Comparison of ENCODE assay signal across 8 mouse cellular contexts in the genomic region with DNA sequence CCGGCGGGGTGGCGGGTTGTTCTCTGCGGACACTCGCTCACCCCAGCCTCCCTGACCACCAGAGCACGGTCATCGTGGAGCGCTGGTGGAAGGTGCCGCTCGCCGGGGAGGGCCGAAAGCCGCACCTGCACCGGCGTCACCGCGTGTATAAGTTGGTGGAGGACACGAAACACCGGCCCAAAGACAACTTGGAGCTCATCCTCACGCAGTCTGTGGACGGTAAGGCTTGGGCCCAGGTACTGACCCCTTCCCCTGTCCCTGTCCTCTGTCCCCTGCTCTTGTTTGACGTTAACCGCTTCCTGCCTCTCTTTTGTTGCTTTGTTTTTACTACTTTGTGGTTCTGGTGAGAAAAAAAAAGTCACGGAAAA. TPM values are rescaled to one million over a fixed set of nuclear protein-coding genes. Genes with fewer than 3 reads are reported as not detected.
DNase-seq lines count a peak whose midpoint lies in the region; ATAC-seq and TF ChIP-seq lines count a peak whose summit lies in the region.

A gene (minus strand): TSS at position 319 of the 368 bp plus-strand sequence.

- H3K79me2 ChIP-seq in heart, adult 2 months (replicated peaks; ENCODE audit: control insufficient read depth, insufficient read depth, low read length): 0 out of 2 replicates have a peak, but pooled peaks cover 1% of the 10 kb centered on the region
- peaks cover 25% of the 10 kb centered on the region for H3K79me2 ChIP-seq in C2C12 (ENCODE audit: control insufficient read depth, insufficient read depth)

- 0 out of 2 replicates have a peak, but pooled peaks cover 3% of the 10 kb centered on the region for H3K27me3 ChIP-seq in heart, adult 2 months (ENCODE audit: control insufficient read depth, insufficient read depth, low read length)
- no peaks in the 10 kb centered on the region for H3K27me3 ChIP-seq in C2C12 (ENCODE audit: control insufficient read depth, insufficient read depth, insufficient read length)
- peaks cover 6% of the 10 kb centered on the region; the same call in 1 of the 2 replicates for H3K27me3 ChIP-seq in forebrain, embryonic 10.5 days (ENCODE audit: poor library complexity, severe bottlenecking)
- H3K27me3 ChIP-seq in liver, embryonic 11.5 days (replicated peaks; ENCODE audit: control insufficient read depth, insufficient read depth, low read length): no peaks in the 10 kb centered on the region
- H3K27me3 ChIP-seq in stomach, postnatal 0 days (ENCODE audit: control insufficient read depth, insufficient read depth, low read length): no peaks in the 10 kb centered on the region

- H3K4me2 ChIP-seq in liver, embryonic 11.5 days: peak within 1 kb of the TSS; percentile 85
- peak within 1 kb of the TSS; percentile 92 for H3K4me2 ChIP-seq in stomach, postnatal 0 days (replicated peaks; ENCODE audit: low read depth)

- no peak for TF ChIP-seq CTCF in heart, adult 2 months (IDR thresholded peaks at IDR 0.05)
- no peak for TF ChIP-seq CTCF in C2C12 (IDR thresholded peaks at IDR 0.05; ENCODE audit: control insufficient read depth, insufficient read depth, insufficient read length)
- TF ChIP-seq CTCF in stomach, postnatal 0 days (IDR thresholded peaks at IDR 0.05; ENCODE audit: low read depth): no peak

- peak within 1 kb of the TSS; percentile 99 for H3K9ac ChIP-seq in heart, adult 2 months (ENCODE audit: low read depth, low read length)
- H3K9ac ChIP-seq in liver, embryonic 11.5 days (ENCODE audit: low read depth, low read length): peak within 1 kb of the TSS; percentile 96
- H3K9ac ChIP-seq in stomach, postnatal 0 days (ENCODE audit: low read length): peak within 1 kb of the TSS; percentile 98

- H3K79me3 ChIP-seq in C2C12 (ENCODE audit: low read depth): peaks cover 15% of the 10 kb centered on the region

- TF ChIP-seq POLR2A in heart, adult 2 months (IDR thresholded peaks at IDR 0.05; ENCODE audit: insufficient read depth, low read depth, low read length): no peak

- intact Hi-C loops in heart, adult 2 months (cut with DNase I): loop anchor here (2.0 to 10.0 kb wide), 2 partner anchors 71 to 129 kb away; a partner anchor contains a TSS

- peaks cover 1% of the 10 kb centered on the region for H3K4me1 ChIP-seq in heart, adult 2 months (ENCODE audit: control insufficient read depth, insufficient read depth, low read length)
- H3K4me1 ChIP-seq in forebrain, embryonic 10.5 days: peaks cover 13% of the 10 kb centered on the region
- H3K4me1 ChIP-seq in liver, embryonic 11.5 days (replicated peaks; ENCODE audit: control insufficient read depth, insufficient read depth, low read length): peaks cover 3% of the 10 kb centered on the region
- H3K4me1 ChIP-seq in stomach, postnatal 0 days (replicated peaks; ENCODE audit: control insufficient read depth, insufficient read depth): no peaks in the 10 kb centered on the region

- no peak for TF ChIP-seq EP300 in heart, adult 2 months (IDR thresholded peaks at IDR 0.05; ENCODE audit: insufficient read depth, low read depth, low read length)
- no peak for TF ChIP-seq EP300 in stomach, postnatal 0 days (optimal IDR thresholded peaks at IDR 0.05)

- peak within 1 kb of the TSS; percentile 94 for H3K4me3 ChIP-seq in heart, adult 2 months
- peak within 1 kb of the TSS; percentile 91 for H3K4me3 ChIP-seq in C2C12 (ENCODE audit: insufficient read depth, poor library complexity, severe bottlenecking)
- peak within 1 kb of the TSS; percentile 94 for H3K4me3 ChIP-seq in forebrain, embryonic 10.5 days
- peak within 1 kb of the TSS; percentile 96 for H3K4me3 ChIP-seq in liver, embryonic 11.5 days (ENCODE audit: low read depth, low read length)
- H3K4me3 ChIP-seq in stomach, postnatal 0 days (ENCODE audit: low read depth, low read length): peak within 1 kb of the TSS; percentile 97

- peaks cover 2% of the 10 kb centered on the region; the same call in 1 of the 2 replicates for H3K36me3 ChIP-seq in heart, adult 2 months (ENCODE audit: control insufficient read depth, insufficient read depth, low read length)
- H3K36me3 ChIP-seq in C2C12 (ENCODE audit: control insufficient read depth, insufficient read depth): peaks cover 38% of the 10 kb centered on the region
- H3K36me3 ChIP-seq in forebrain, embryonic 10.5 days (replicated peaks): peaks cover 42% of the 10 kb centered on the region
- H3K36me3 ChIP-seq in liver, embryonic 11.5 days (ENCODE audit: control insufficient read depth, insufficient read depth, low read length): peaks cover 24% of the 10 kb centered on the region
- peaks cover 22% of the 10 kb centered on the region for H3K36me3 ChIP-seq in stomach, postnatal 0 days (ENCODE audit: control insufficient read depth, insufficient read depth, low read length)

- ATAC-seq in liver, embryonic 11.5 days (replicated peaks; ENCODE audit: low FRiP score): peak; percentile 51
- ATAC-seq in stomach, postnatal 0 days (ENCODE audit: low FRiP score, low TSS enrichment): peak; percentile 72; the same call in 1 of the 2 replicates

- WGBS in heart, adult 2 months: under 1% methylated on average over 24 of the region's 24 CpGs
- 2% methylated on average over 24 of the region's 24 CpGs for WGBS in forebrain, embryonic 10.5 days
- WGBS in liver, embryonic 11.5 days: under 1% methylated on average over 24 of the region's 24 CpGs
- 0% methylated on average over 24 of the region's 24 CpGs for WGBS in stomach, postnatal 0 days

- H3K27ac ChIP-seq in heart, adult 2 months: peak within 1 kb of the TSS; percentile 85
- H3K27ac ChIP-seq in forebrain, embryonic 10.5 days: peak within 1 kb of the TSS; percentile 92
- peak within 1 kb of the TSS; percentile 71 for H3K27ac ChIP-seq in liver, embryonic 11.5 days (ENCODE audit: low read depth, low read length)
- peak within 1 kb of the TSS; percentile 80 for H3K27ac ChIP-seq in stomach, postnatal 0 days (replicated peaks)

- H3K9me3 ChIP-seq in forebrain, embryonic 10.5 days: no peaks in the 10 kb centered on the region
- no peaks in the 10 kb centered on the region for H3K9me3 ChIP-seq in liver, embryonic 11.5 days (ENCODE audit: control insufficient read depth, low read length)
- H3K9me3 ChIP-seq in stomach, postnatal 0 days (ENCODE audit: control insufficient read depth, low read length): no peaks in the 10 kb centered on the region

- no peak for DNase-seq in heart, adult 2 months
- no peak for DNase-seq in heart, adult 8-10 months (ENCODE audit: low spot score)
- DNase-seq in forebrain, embryonic 10.5 days (ENCODE audit: extremely low spot score, low spot score): no peak
- no peak for DNase-seq in liver, embryonic 11.5 days (ENCODE audit: low spot score)
- DNase-seq in stomach, postnatal 0 days (ENCODE audit: low spot score): no peak
- DNase-seq in retina, postnatal 1 day: no peak
- DNase-seq in c-Kit-positive CD71-positive TER-119-positive erythroid progenitor cells, embryonic 14.5 days (ENCODE audit: low spot score): no peak

- H3ac ChIP-seq in C2C12 (ENCODE audit: control insufficient read depth, insufficient read length, low read depth): peak within 1 kb of the TSS; percentile 83

TF ChIP-seq in C2C12, 6 proteins besides CTCF, POLR2A, EP300 and RAD21:
- TF ChIP-seq MYOD1 (IDR thresholded peaks at IDR 0.05; ENCODE audit: control insufficient read depth, insufficient read length, low read depth): no peak
- TF ChIP-seq FOSL1 (IDR thresholded peaks at IDR 0.05; ENCODE audit: insufficient read depth, low read length, poor library complexity, severe bottlenecking): no peak
- no peak for TF ChIP-seq MYOG (IDR thresholded peaks at IDR 0.05; ENCODE audit: control insufficient read depth, extremely low read depth, insufficient read length)
- TF ChIP-seq CEBPB (IDR thresholded peaks at IDR 0.05; ENCODE audit: low read depth): no peak
- no peak for TF ChIP-seq USF1 (IDR thresholded peaks at IDR 0.05; ENCODE audit: low read depth)
- no peak for TF ChIP-seq MAX (IDR thresholded peaks at IDR 0.05)

RNA-seq across cellular contexts. Expression of the gene that starts here (rescaled TPM):
- total RNA-seq in heart, adult 2 months (2021): not detected
- 1.1 and 2.2 TPM in 2 replicates for polyA plus RNA-seq in heart, adult 2 months (2012; rRNA removed)
- under 1 TPM in 1 of 4 experiments, not detected in 3; 0.41 TPM for total RNA-seq in heart, adult 8-10 months (2022)
- 0.08 TPM for polyA plus RNA-seq in C2C12 (2012; fragmentation: generic; extraction: Trizol)
- 0.62 and 0.81 TPM in 2 replicates for polyA plus RNA-seq in forebrain, embryonic 10.5 days (2016; fragmentation: Nextera tagmentation; extraction: Ambion mirVana)
- 0.51 and 0.53 TPM in 2 replicates for polyA plus RNA-seq in liver, embryonic 11.5 days (2014; fragmentation: Nextera tagmentation; extraction: Ambion mirVana)
- polyA plus RNA-seq in stomach, postnatal 0 days (2015; fragmentation: Nextera tagmentation; extraction: Ambion mirVana): 0.21 and 0.28 TPM in 2 replicates

Comparison
In these comparisons a context has a peak if more than half of its experiments do, and no peak if none do; other contexts are left out.
1. Peak in ATAC-seq, H3K4me3 ChIP-seq, H3K27ac ChIP-seq, H3K9ac ChIP-seq and H3K4me2 ChIP-seq in liver, embryonic 11.5 days; RNA of the gene not detected or under 1 TPM.
2. Peak in ATAC-seq, H3K4me3 ChIP-seq, H3K27ac ChIP-seq, H3K9ac ChIP-seq and H3K4me2 ChIP-seq in stomach, postnatal 0 days; RNA of the gene not detected or under 1 TPM.